Mouse (Mus musculus) cerebellum, adult 2 months (tissue): ENCODE data around the gene Gm6096. TPM values are rescaled to one million over a fixed set of nuclear protein-coding genes. Genes with fewer than 3 reads are reported as not detected.
A peak's percentile ranks its signal among the peaks of the same experiment; 100 is the strongest.

ENCODE experiments used
- DNase-seq, 2 experiments: peaks; one replicate each; pipeline ENCODE4 v3.0.0; 2021
- H3K27ac ChIP-seq: fragments of 200-500 bp; 2 replicates; pipeline ENCODE4 v1.5.1; 2012; ENCODE audit warnings: low read length, control low read depth, inconsistent platforms; ENCODE audit not compliant: insufficient read depth
- H3K27me3 ChIP-seq: fragments of 200-500 bp; 2 replicates; pipeline ENCODE4 v1.6.1; 2012; ENCODE audit warnings: inconsistent platforms, mild to moderate bottlenecking, low read length, moderate library complexity; ENCODE audit not compliant: control insufficient read depth, insufficient read depth
- H3K4me1 ChIP-seq: fragments of 200-500 bp; 2 replicates; pipeline ENCODE4 v1.6.1; 2011; ENCODE audit warnings: low read length; ENCODE audit not compliant: control insufficient read depth, insufficient read depth
- H3K4me3 ChIP-seq: fragments of 200-500 bp; replicated peaks from 2 replicates; pipeline ENCODE3; 2011; ENCODE audit warnings: mild to moderate bottlenecking, low read depth, low read length, control low read depth; ENCODE audit not compliant: insufficient read depth
- CTCF ChIP-seq: fragments of 200-500 bp; IDR thresholded peaks from 2 replicates; pipeline ENCODE4 v1.5.1; 2011; ENCODE audit warnings: low read depth, mild to moderate bottlenecking, control low read depth, low read length, moderate library complexity, borderline replicate concordance; ENCODE audit not compliant: insufficient read depth
- POLR2A ChIP-seq: fragments of 200-500 bp; IDR thresholded peaks from 2 replicates; pipeline ENCODE4 v1.6.1; 2011; ENCODE audit warnings: low read length, control low read depth, borderline replicate concordance; ENCODE audit not compliant: insufficient read depth
- whole genome bisulfite sequencing: fragments of 180-500 bp; shearing (Covaris S2); methylation state at CpG from one replicate; pipeline ENCODE4 v1.1.7; 2018; 5-methylcytosine and 5-hydroxymethylcytosine counted together
- polyA plus RNA-seq: library from polyadenylated mRNA; depleted of rRNA; stranded (reverse); fragments of >200 nt; gene quantifications from 2 replicates; pipeline ENCODE4 v1.2.3, GENCODE M21; 2012

Gm6096 gene
- polyA plus RNA-seq, 1 experiment = not detected

DNA sequence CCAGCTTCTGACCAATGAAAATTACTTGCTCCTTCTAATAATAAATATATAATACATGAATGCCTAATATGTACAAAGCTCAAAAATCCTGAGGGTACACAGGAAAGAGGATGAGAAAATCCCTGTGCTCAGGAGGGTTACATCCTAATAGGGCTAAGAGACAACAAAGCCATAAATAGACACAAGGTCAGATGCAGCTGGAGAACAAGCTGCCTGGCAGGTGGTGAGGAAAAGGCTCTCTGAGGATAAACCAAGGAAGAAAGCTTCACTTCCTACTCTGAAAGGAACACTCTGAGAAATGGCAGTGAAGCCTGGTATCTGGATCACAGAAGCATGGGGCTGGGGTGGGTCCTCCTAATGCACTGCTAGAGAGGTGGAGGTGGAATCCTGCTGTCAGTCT is 15.6 kb downstream of the Gm6096 start:
- Histone ChIP-seq H3K4me1 (peaks cover 5% of the 10 kb centered on the region; the same call in 1 of the 2 replicates), H3K27ac (peak overlapping the region; percentile 37; the same call in 1 of the 2 replicates)
- TF ChIP-seq POLR2A (no peak), CTCF (no peak)

GRCm38 (mm10) chr7:34268463-34268862 is 17.6 kb downstream of the Gm6096 start:
- H3K4me1 ChIP-seq = peaks cover 5% of the 10 kb centered on the region; the same call in 1 of the 2 replicates
- 93% methylated on average over 1 of the region's 1 CpGs for WGBS
- TF ChIP-seq CTCF = no peak
- TF ChIP-seq POLR2A = no peak
- H3K27ac ChIP-seq = no peak overlapping the region
- H3K27me3 ChIP-seq = no peaks in the 10 kb centered on the region
- H3K4me3 ChIP-seq = no peak overlapping the region
- no peak for DNase-seq

More for the DNA sequence above, 15.6 kb downstream of the Gm6096 start:
- Histone ChIP-seq H3K4me3 (no peak overlapping the region), H3K27me3 (no peaks in the 10 kb centered on the region; the same call in 1 of the 2 replicates)
- DNase-seq = peak in 1 of 2 experiments; percentile 14

GRCm38 (mm10) chr7:34272465-34272864 is 21.6 kb downstream of the Gm6096 start:
- 74% methylated on average over 4 of the region's 4 CpGs for WGBS

GRCm38 (mm10) chr7:34276066-34276465 is 25.2 kb downstream of the Gm6096 start:
- Histone ChIP-seq H3K4me1 (no peaks in the 10 kb centered on the region; the same call in 1 of the 2 replicates), H3K4me3 (no peak overlapping the region), H3K27ac (no peak overlapping the region), H3K27me3 (no peaks in the 10 kb centered on the region)
- no peak for TF ChIP-seq CTCF
- TF ChIP-seq POLR2A = no peak
- 95% methylated on average over 3 of the region's 3 CpGs for WGBS
- DNase-seq = no peak

More at GRCm38 (mm10) chr7:34272465-34272864, 21.6 kb downstream of the Gm6096 start:
- Histone ChIP-seq H3K4me3 (no peak overlapping the region), H3K27me3 (no peaks in the 10 kb centered on the region), H3K27ac (no peak overlapping the region), H3K4me1 (no peaks in the 10 kb centered on the region)
- TF ChIP-seq CTCF (no peak), POLR2A (no peak)
- DNase-seq = no peak

DNA sequence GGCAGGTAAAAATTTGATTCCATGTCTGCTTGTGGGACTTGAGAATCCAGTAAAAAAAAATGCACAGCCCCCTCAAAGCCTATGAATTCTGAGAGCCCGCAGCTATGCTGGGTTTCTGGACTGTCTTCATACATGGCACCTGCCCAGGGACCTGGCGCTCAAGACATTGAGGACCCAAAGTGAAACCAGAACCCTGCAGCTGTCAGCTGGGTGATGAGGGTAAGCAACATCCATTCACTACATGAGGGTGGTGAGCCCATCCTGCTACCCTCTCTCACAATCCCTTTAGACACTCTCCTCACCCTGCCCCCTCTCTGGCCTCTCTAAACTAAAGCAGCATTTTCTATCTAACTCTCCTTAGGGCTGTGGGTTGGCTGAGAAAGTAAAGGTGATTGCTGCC is 26.8 kb downstream of the Gm6096 start:
- DNase-seq = no peak
- H3K27me3 ChIP-seq = no peaks in the 10 kb centered on the region
- H3K4me3 ChIP-seq = no peak overlapping the region
- no peak for TF ChIP-seq POLR2A
- TF ChIP-seq CTCF = no peak
- no peaks in the 10 kb centered on the region; the same call in 1 of the 2 replicates for H3K4me1 ChIP-seq
- 49% methylated on average over 2 of the region's 2 CpGs for WGBS
- H3K27ac ChIP-seq = no peak overlapping the region

DNA sequence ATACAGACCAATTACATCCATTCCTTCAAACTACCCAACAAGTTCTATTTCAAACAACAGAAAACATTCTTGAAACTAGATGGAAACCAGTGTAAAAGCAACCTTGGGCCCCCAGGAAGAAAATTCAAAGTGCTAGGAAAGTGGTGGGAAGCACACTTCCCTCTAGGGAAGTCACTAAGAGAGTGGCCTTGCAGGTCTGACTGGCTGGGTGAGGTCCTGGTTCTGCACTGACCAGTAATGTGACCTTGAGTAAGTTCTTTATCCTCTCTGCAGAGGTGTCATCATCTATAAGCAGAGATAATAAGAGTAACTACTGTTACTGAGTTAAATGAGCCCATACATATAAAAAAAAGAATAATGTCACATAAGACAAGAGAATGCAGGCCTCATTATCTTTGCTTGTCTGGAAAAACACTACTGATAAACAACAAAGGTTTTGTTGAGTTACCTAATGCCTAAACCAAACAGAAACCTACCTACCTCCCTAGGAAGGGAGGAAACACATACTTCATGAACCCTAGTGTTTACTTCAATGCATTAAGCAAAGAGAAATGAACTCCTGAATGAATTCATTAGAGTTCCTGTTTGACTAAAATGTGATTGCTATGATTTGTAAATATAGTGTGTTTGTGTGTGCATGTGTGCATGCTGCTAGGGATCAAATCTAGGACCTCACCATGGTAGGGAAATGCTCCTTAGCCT is 39.8 kb downstream of the Gm6096 start:
- H3K4me3 ChIP-seq = no peak overlapping the region
- no peak for DNase-seq
- H3K27ac ChIP-seq = no peak overlapping the region
- no peaks in the 10 kb centered on the region for H3K27me3 ChIP-seq
- H3K4me1 ChIP-seq = no peaks in the 10 kb centered on the region
- TF ChIP-seq CTCF (no peak), POLR2A (no peak)

- 30% methylated on average over 1 of the region's 1 CpGs for WGBS
- TF ChIP-seq POLR2A (no peak), CTCF (no peak)
- no peaks in the 10 kb centered on the region for H3K27me3 ChIP-seq
- no peak overlapping the region for H3K27ac ChIP-seq
- H3K4me3 ChIP-seq = no peak overlapping the region
- H3K4me1 ChIP-seq = no peaks in the 10 kb centered on the region
- no peak for DNase-seq
These were observed 40.4 kb downstream of the Gm6096 start for GRCm38 (mm10) chr7:34291265-34291664.

GRCm38 (mm10) chr7:34292633-34293032 is 41.8 kb downstream of the Gm6096 start:
- WGBS = 28% methylated on average over 2 of the region's 2 CpGs

More at GRCm38 (mm10) chr7:34292633-34293032, 41.8 kb downstream of the Gm6096 start:
- Histone ChIP-seq H3K27me3 (no peaks in the 10 kb centered on the region), H3K4me3 (no peak overlapping the region), H3K27ac (no peak overlapping the region), H3K4me1 (no peaks in the 10 kb centered on the region)
- no peak for TF ChIP-seq POLR2A
- no peak for TF ChIP-seq CTCF
- DNase-seq = no peak
